Mouse (Mus musculus): ENCODE measurements around the gene Rfng.

DNA sequence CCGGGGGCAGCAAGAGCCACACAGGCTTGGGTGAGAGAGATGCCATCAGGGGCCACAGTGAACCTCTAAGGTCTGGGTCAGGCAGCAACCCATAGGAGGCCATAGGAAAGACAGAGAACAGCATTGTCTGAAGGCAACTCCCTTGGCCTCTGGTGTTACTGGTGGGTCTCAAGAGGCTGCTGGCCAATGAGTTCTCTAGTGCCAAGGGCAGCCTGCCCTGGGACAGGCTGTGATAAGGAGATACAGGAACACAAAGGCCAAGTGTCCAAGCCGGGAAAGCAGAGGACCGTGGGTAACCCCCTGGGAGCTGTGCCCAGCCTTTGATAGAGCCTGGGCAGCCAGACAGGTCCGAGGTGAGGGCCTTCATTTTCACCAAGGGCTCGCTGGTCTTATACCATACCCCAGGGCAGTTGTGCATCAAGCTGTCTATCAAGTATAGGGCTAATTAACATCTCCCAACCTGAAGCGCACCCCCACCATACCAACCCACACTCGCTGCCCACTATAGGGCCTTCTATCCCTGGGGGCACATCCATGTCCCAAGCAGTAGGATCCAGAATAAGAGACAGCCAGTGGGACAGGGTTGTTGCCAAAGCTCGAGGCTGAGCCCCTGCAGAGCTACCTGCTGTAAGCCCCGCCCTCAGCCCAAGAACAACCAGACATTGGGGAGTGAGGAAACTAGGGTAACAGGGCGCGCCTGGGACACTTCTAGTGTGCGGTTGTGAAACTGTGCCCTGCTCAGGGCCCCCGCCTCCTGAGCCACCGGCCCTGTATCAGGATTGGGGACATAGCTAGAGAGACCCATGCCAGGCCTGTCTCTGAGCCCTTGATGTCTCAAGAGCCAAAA lies 37.3 kb upstream of the Rfng start:
- TF ChIP-seq TAL1 (IDR thresholded peaks at IDR 0.05; ENCODE audit: low read length) (no peak), GATA1 (IDR thresholded peaks at IDR 0.05; ENCODE audit: low read length) (no peak)
